Mouse (Mus musculus) adrenal gland, postnatal 10 days (tissue): Measurements from ENCODE around the gene Glg1. TPM values are rescaled to one million over a fixed set of nuclear protein-coding genes. Genes with fewer than 3 reads are reported as not detected.
"Not testable (repeated sequence)": the region's sequence is repeated elsewhere in the genome, so short reads cannot be mapped to it uniquely, and the experiment has no call there.

Experiments
- DNase-seq: peaks from one replicate; pipeline ENCODE4 v3.0.0; 2021; ENCODE audit warnings: mixed read lengths
- total RNA-seq, 2 experiments: library from RNA; stranded (reverse); gene quantifications; 2 replicates each; pipeline ENCODE4 v1.2.3; 2021

Gene Glg1
- total RNA-seq, 2 experiments from 2014 or later: 79.4 to 92.1 TPM

- DNase-seq: no peak
Measured at GRCm38 (mm10) chr8:111252487-111253112, 6.4 kb downstream of the Glg1 start.

DNA sequence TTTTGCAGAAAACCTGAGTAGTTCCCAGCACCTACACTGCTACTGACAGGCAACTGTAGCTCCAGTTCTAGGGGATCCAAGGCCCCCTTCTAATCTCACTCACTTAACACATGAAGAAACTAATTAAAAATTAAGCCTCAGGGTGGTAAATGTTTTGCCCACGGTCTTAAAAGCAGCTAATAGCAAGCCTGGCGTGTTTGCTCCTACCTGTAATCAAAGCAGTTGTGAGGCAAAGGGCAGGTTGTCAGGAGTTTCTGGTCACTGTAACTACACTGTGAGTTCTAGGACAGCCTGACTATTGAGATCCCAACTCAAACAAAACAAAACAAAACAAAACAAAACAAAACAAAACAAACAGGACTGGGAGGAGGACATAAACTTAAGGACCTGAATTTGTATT lies 8.9 kb downstream of the Glg1 start:
- DNase-seq: no peak

GRCm38 (mm10) chr8:111248136-111248535 lies 10.9 kb downstream of the Glg1 start:
- DNase-seq: no peak

- not testable (repeated sequence) for DNase-seq
Measured at GRCm38 (mm10) chr8:111246864-111247263, 12.2 kb downstream of the Glg1 start.

DNA sequence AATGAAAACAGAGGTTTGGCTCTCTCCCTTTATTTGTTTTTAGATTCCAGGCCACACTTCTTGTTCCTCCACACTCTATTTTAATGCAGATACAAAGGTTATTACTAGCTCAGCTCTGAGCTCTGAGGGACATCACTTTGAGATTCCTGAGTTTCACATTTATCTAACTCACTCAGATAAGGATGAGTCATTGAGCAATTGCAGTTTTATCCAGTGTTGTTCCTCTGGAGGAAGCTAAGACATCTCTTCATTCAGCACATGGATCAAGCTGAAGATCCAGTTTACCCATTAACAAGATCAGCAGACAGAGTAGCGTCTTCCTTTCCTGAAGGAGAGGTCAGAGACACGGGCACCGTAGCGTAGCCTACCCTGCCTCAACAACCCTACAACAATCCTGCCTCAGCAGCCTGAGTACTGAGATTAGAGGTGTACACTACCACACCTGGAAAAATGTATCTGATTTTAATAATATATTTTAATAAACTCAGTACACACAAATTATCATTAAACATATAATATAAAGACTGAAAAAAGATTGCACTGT lies 12.7 kb downstream of the Glg1 start:
- DNase-seq: no peak

DNA sequence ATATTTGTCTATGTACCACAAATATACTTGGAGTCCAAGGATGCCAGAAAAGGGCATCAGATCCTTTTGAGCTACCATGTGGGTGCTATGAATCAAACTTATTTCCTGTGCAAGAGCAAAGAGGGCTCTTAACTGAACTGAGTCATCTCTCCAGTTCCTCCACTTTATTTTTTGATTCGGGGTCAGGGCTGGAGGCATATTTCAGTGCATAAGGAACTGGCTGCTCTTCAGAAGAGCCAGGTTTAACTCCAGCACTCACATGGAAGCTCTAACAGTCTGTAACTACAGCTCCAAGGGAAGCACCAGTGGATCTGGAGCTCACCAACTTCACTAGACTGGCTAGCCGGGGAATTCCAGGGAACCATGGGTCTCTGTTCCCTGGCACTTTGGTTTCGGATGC lies 21.7 kb downstream of the Glg1 start:
- peak; percentile 38 for DNase-seq

GRCm38 (mm10) chr8:111233730-111234129 lies 25.3 kb downstream of the Glg1 start:
- DNase-seq: no peak

GRCm38 (mm10) chr8:111224153-111224552 lies 34.9 kb downstream of the Glg1 start:
- DNase-seq: peak; percentile 23

DNA sequence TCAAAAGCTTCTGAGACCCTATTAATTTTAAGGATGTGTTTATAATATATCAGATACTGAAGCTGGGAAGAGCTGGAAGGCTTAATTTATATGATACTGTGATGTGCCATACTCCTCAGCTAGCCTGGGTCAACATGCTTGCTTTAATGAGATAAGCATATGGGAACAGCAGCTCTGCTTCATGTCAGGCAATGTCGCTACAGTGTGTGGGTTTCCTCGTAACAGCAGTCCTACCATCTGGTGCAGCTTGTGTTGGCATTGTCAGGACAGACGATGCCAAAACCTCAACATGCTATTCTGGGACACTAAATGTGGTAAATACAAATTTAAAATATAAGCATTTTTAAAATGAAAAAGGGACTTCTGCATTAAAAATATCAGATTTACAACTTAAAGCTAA lies 40.9 kb downstream of the Glg1 start:
- DNase-seq: no peak

DNA sequence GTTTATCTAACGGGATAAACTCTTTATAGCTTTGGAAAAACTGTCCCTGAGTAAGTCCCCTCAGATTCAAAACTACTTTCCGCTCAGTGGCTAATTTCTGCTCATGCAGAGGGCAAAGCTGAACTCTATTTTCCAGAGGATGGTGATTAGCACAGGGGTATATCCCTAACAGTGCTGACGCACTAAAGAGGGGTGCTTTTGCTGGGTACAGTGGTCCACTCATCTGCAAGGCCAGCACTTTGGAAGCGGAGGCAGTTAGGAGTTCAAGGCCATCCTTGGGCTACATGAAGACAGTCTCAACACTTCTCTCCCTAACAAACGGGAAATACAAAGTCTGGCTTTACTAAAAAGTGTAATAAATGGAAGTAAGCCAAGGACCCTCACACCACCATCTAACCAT lies 45.6 kb downstream of the Glg1 start:
- DNase-seq: no peak

DNA sequence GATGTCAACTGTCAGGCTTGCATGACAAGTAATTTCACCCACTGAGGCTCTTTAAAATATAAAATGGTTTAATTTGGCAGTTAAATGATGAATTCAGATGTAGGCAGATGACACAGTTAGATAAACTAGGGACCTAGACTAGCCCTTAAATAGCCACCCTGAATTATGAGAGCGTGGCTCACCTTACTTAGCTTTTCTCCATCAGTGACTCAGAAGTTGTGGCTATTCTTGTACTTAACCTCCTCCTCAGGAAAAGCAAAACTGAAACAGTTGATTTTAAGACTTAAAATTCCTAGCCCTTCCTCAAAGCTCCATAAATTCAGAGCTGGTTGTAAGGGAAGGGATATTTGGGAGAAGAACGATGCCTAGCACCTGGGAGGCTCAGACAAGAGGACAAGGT lies 47.8 kb downstream of the Glg1 start:
- DNase-seq: no peak

DNA sequence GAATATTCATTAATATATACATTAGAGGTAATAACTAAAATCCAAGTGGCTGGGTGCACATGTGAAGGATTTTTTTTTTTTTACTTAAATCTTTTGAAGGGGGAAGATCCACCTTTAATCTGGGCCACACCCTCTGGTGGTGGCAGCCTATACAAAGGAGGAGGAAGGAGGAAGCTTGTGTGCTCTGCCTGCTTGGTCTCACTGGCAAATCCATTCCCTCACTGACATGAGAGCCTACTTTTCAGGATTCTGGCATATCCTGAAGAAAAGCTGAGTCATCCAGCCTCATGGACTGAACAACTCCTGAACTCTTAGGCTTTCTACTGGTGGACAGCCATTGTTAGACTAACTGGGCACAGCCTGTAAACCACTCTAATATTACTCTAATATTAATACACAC lies 49.1 kb downstream of the Glg1 start:
- DNase-seq: no peak

DNA sequence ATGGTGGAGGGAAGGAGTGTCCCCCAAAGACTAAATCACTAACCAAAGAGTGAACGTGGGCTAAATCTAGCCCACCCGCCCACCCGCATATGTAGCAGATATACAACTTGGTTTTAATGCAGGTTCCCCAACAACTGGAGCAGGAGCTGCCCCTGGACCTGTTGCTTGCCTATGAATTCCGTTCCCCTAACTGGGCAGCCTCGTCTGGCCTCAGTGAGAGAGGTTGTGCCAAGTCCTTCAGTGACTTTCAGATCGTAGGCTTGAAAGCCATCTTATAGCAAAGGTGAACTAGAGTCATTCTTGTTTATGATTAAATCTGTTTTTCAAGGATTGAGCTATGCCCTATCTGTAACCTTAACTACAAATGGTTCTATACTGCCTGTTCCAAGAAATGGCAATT lies 52.7 kb downstream of the Glg1 start:
- DNase-seq: no peak

DNA sequence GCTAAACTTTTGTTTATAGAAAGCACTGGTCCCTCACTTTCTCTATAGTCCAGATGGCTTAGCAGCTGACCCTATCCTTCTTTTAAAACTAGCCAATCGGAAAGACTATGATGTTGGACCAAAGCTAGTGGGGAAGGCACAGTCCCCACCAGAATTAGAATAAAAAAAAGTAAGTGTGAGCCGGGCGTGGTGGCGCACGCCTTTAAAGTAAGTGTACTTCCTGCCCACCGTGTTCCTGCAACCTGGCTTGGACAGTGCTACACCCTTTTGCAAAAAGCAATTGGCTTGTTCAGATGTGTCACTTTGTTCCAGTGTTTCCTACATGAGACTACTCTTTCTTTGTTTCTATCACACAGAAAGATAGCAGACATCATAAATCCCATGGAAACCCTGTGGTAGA lies 54.0 kb downstream of the Glg1 start:
- no peak for DNase-seq

DNA sequence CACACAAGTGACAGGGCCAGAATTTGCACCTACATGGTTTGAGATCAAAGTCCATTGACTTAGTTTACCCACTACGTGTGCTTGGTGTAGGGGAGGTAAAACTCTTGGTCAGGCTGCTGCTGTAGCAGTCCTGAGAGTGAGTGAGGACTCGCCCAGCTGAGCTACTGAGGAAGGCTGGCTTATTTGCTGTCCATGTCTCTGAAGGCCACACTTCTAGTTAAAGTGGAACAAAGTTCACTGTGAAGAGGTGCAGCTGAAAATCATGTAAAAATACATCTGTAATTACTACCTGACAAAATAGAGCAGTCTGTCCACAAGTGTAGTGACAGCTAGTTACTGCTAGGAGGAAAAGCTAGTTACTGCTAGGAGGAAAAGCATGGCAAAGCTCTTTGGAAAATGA lies 55.7 kb downstream of the Glg1 start:
- peak; percentile 21 for DNase-seq

DNA sequence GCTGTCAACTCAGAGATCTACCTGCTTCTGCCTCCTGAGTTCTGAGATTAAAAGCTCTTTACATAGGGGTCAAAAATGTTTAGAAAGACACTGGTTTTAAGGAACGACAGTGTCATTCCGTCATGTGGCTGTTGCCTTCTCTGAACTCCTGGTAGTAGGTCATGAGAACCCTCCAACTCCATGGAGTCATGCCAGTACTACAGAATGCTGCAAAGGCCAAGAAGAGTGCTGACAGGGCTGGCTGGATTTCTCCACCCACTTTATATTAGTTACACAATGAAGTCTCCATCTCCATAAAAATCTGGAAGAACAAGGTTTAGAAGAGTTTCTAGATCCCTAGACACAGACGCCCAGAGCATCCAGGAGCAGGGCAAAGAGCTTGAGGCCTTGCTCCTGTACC lies 61.0 kb downstream of the Glg1 start:
- no peak for DNase-seq

GRCm38 (mm10) chr8:111196181-111196580 lies 62.8 kb downstream of the Glg1 start:
- no peak for DNase-seq

DNA sequence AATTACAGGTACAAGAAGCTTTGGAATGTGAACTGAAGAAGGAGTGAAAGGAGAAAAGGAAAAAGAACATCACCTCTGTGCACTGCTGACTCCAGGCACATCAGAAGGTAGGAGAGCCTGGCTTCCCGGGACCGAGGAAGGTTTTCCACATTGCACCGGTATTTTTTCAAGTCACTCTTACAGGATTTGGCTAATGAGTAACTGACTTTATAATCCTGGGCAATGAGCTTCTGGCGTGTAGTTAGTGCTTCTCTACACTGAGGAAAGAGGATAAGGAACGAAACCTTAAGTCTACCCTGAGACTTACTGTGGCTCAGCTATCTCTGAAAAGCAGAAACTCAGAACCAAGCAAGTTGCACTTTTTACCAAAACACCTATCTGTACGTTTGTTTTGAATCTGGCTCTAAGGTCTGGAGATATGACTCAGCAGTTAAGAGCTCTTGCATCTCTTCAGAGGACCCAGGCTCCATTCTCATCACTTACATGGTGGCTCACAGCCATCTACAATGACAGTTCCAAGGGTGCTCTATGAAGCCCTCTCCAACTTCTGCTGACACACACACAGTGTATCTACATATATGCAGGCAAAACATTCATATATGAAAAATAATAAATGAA lies 70.3 kb downstream of the Glg1 start:
- no peak for DNase-seq

GRCm38 (mm10) chr8:111187470-111187869 lies 71.5 kb downstream of the Glg1 start:
- DNase-seq: no peak

DNA sequence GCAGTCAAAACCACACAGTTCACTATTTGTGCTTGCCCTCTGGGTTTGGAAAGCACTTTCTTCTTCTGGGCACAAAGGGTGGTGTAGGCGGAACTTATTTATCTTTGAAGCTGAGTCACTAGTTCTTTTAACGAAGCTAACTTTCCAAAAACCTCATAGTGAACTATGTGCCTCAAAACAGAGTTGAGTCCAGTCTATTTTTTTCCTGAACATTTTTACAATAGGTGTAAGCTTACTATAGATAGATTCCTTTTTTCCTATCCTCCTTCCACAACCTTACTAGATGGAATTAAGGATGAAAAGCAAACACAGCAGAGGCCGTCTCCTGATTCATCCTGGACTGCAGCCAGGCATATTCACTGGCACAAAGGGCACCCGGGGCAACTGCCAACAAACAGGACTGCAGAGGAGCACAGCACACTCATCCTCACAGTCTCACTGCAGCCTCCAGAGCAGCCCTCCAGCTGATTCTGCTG lies 73.5 kb downstream of the Glg1 start:
- DNase-seq: peak; percentile 89

GRCm38 (mm10) chr8:111171661-111172060 lies 87.4 kb downstream of the Glg1 start:
- no peak for DNase-seq

GRCm38 (mm10) chr8:111157617-111158016 lies 101.4 kb downstream of the Glg1 start:
- peak; percentile 75 for DNase-seq

GRCm38 (mm10) chr8:111155721-111156436 lies 103.1 kb downstream of the Glg1 start:
- DNase-seq: no peak
